Mouse (Mus musculus) frontal cortex, postnatal 10 days (tissue): Measurements from ENCODE around the gene Fam53b.

ENCODE experiments used
- DNase-seq, 2 experiments: peaks; one replicate each; pipeline ENCODE4 v3.0.0; 2022; ENCODE audit warnings: low spot score in 2 of 2, mixed read lengths in 1 of 2

Gene Fam53b

GRCm38 (mm10) chr7:132711579-132711978 lies 102.1 kb downstream of the Fam53b start:
- DNase-seq = no peak

- DNase-seq = no peak
These were observed 108.6 kb downstream of the Fam53b start for GRCm38 (mm10) chr7:132705130-132705529.

GRCm38 (mm10) chr7:132704310-132704875 lies 109.3 kb downstream of the Fam53b start:
- no peak for DNase-seq

- DNase-seq = no peak
These were observed 110.0 kb downstream of the Fam53b start for GRCm38 (mm10) chr7:132703515-132704309.

GRCm38 (mm10) chr7:132702492-132703070 lies 111.1 kb downstream of the Fam53b start:
- DNase-seq = no peak

- no peak for DNase-seq
These were observed 111.7 kb downstream of the Fam53b start for GRCm38 (mm10) chr7:132702024-132702423.

- DNase-seq = no peak
These were observed 112.3 kb downstream of the Fam53b start for GRCm38 (mm10) chr7:132701412-132701811.

GRCm38 (mm10) chr7:132700107-132700506 lies 113.6 kb downstream of the Fam53b start:
- DNase-seq = no peak

- DNase-seq = no peak
These were observed 114.0 kb downstream of the Fam53b start for GRCm38 (mm10) chr7:132699639-132700038.

GRCm38 (mm10) chr7:132699165-132699564 lies 114.5 kb downstream of the Fam53b start:
- DNase-seq = no peak

GRCm38 (mm10) chr7:132698737-132699136 lies 114.9 kb downstream of the Fam53b start:
- DNase-seq = no peak

GRCm38 (mm10) chr7:132697258-132697796 lies 116.4 kb downstream of the Fam53b start:
- DNase-seq = no peak

GRCm38 (mm10) chr7:132693561-132693960 lies 120.1 kb downstream of the Fam53b start:
- DNase-seq = no peak

GRCm38 (mm10) chr7:132692719-132693118 lies 121.0 kb downstream of the Fam53b start:
- peak in 1 of 2 experiments; percentile 46 for DNase-seq

- no peak for DNase-seq
These were observed 122.8 kb downstream of the Fam53b start for GRCm38 (mm10) chr7:132690716-132691472.

- no peak for DNase-seq
These were observed 124.0 kb downstream of the Fam53b start for GRCm38 (mm10) chr7:132689722-132690121.

- DNase-seq = no peak
These were observed 125.0 kb downstream of the Fam53b start for GRCm38 (mm10) chr7:132688721-132689120.

- DNase-seq = no peak
These were observed 125.8 kb downstream of the Fam53b start for GRCm38 (mm10) chr7:132687897-132688296.

GRCm38 (mm10) chr7:132686515-132686914 lies 127.2 kb downstream of the Fam53b start:
- no peak for DNase-seq

- DNase-seq = no peak
These were observed 129.8 kb downstream of the Fam53b start for GRCm38 (mm10) chr7:132683923-132684322.

- no peak for DNase-seq
These were observed 130.8 kb downstream of the Fam53b start for GRCm38 (mm10) chr7:132682901-132683300.

GRCm38 (mm10) chr7:132682336-132682735 lies 131.3 kb downstream of the Fam53b start:
- no peak for DNase-seq
